ENCODE assay signal across 9 mouse cellular contexts in genomic region chr3:52601011-52601745, GRCm38 (mm10).
DNase-seq lines count a peak whose midpoint lies in the region; ATAC-seq and TF ChIP-seq lines count a peak whose summit lies in the region.
"Had no signal": no experiment of that assay in that cellular context is flagged by ENCODE, and none has a peak within 500 bp of the region (broad histone marks: within the 10 kb centered on the region; RNA-seq: fewer than 3 reads in every experiment).

No protein-coding gene starts in this region.

- DNase-seq in urinary bladder, adult 18-20 months (ENCODE audit: low spot score in 2 of 2) = peak; percentile 25 to 63
- no peak for DNase-seq in urinary bladder, postnatal 10 days (ENCODE audit: low spot score)
- DNase-seq in embryonic facial prominence, embryonic 14.5 days (ENCODE audit: low spot score) = peak; percentile 21
- DNase-seq in kidney, postnatal 10 days = peak; percentile 24
- peak; percentile 92 for DNase-seq in lung, postnatal 10 days
- DNase-seq in yolk sac, embryonic 10.5 days (ENCODE audit: low spot score) = no peak
- no peak for DNase-seq in thymus, adult 2 months

- ATAC-seq in embryonic facial prominence, embryonic 14.5 days (ENCODE audit: low read depth) = no peak
- ATAC-seq in inflammation-experienced regulatory T-cells, adult 6 months = no peak

- H3K9me3 ChIP-seq in embryonic facial prominence, embryonic 14.5 days (ENCODE audit: control insufficient read depth, low read length) = no peaks in the 10 kb centered on the region
- H3K9me3 ChIP-seq: neural tube, embryonic 12.5 days had no signal

- no peak overlapping the region for H3K4me2 ChIP-seq in embryonic facial prominence, embryonic 14.5 days (ENCODE audit: low read depth, low read length)
- H3K4me2 ChIP-seq: neural tube, embryonic 12.5 days had no signal

- 78% methylated on average over 21 of the region's 21 CpGs for WGBS in embryonic facial prominence, embryonic 14.5 days
- WGBS in thymus, adult 2 months = 97% methylated on average over 21 of the region's 21 CpGs

- peaks cover 10% of the 10 kb centered on the region; the same call in 1 of the 2 replicates for H3K4me1 ChIP-seq in embryonic facial prominence, embryonic 14.5 days (ENCODE audit: control insufficient read depth, insufficient read depth, low read length)
- no peaks in the 10 kb centered on the region for H3K4me1 ChIP-seq in thymus, adult 2 months (replicated peaks; ENCODE audit: control insufficient read depth, insufficient read depth, low read length)

- no peak overlapping the region for H3K27ac ChIP-seq in embryonic facial prominence, embryonic 14.5 days (replicated peaks; ENCODE audit: low read depth, low read length)
- no peak overlapping the region for H3K27ac ChIP-seq in thymus, adult 2 months (ENCODE audit: control insufficient read depth, insufficient read depth, low read length)
- H3K27ac ChIP-seq: neural tube, embryonic 12.5 days had no signal

- no peak overlapping the region for H3K9ac ChIP-seq in embryonic facial prominence, embryonic 14.5 days (ENCODE audit: low read depth, low read length)
- H3K9ac ChIP-seq: neural tube, embryonic 12.5 days had no signal

- H3K4me3 ChIP-seq in embryonic facial prominence, embryonic 14.5 days (ENCODE audit: low read depth, low read length) = no peak overlapping the region
- no peak overlapping the region for H3K4me3 ChIP-seq in thymus, adult 2 months (ENCODE audit: control insufficient read depth, insufficient read depth, low read length)
- H3K4me3 ChIP-seq: neural tube, embryonic 12.5 days had no signal

- no peaks in the 10 kb centered on the region for H3K27me3 ChIP-seq in embryonic facial prominence, embryonic 14.5 days (replicated peaks; ENCODE audit: control insufficient read depth, insufficient read depth, low read length)
- H3K27me3 ChIP-seq in thymus, adult 2 months (ENCODE audit: control insufficient read depth, insufficient read depth, low read length) = no peaks in the 10 kb centered on the region
- H3K27me3 ChIP-seq: neural tube, embryonic 12.5 days had no signal

- no peak for TF ChIP-seq POLR2A in thymus, adult 2 months (IDR thresholded peaks at IDR 0.05; ENCODE audit: control insufficient read depth, extremely low read depth, insufficient read depth, low read length, poor library complexity)

- H3K36me3 ChIP-seq in embryonic facial prominence, embryonic 14.5 days (ENCODE audit: control insufficient read depth, insufficient read depth, low read length) = no peaks in the 10 kb centered on the region
- H3K36me3 ChIP-seq in thymus, adult 2 months (ENCODE audit: control insufficient read depth, insufficient read depth, low read length) = no peaks in the 10 kb centered on the region
- H3K36me3 ChIP-seq: neural tube, embryonic 12.5 days had no signal

- no peak for TF ChIP-seq CTCF in thymus, adult 2 months (IDR thresholded peaks at IDR 0.05; ENCODE audit: borderline replicate concordance, control insufficient read depth, extremely low read depth, insufficient read depth, low read length, poor library complexity)

Comparison
In these comparisons a context has a peak if more than half of its experiments do, and no peak if none do; other contexts are left out.
1. DNase-seq: peak in urinary bladder, adult 18-20 months (2 of 2), embryonic facial prominence, embryonic 14.5 days (single experiment), kidney, postnatal 10 days (single experiment) and lung, postnatal 10 days (single experiment); none in urinary bladder, postnatal 10 days (single experiment), yolk sac, embryonic 10.5 days (single experiment) and thymus, adult 2 months (single experiment).